Mouse (Mus musculus) stomach, postnatal 0 days (tissue): Measurements from ENCODE around the gene Skida1. TPM values are rescaled to one million over a fixed set of nuclear protein-coding genes. Genes with fewer than 3 reads are reported as not detected.
A peak's percentile ranks its signal among the peaks of the same experiment; 100 is the strongest.

ENCODE experiments used
- ATAC-seq: fragments of 200-750 bp; cut with Nextera tagmentation; 2 replicates; pipeline ENCODE4 v1.8.0; 2017; ENCODE audit not compliant: low FRiP score, low TSS enrichment
- DNase-seq: peaks from one replicate; pipeline ENCODE4 v3.0.0-alpha.2; 2016; ENCODE audit warnings: low spot score
- H3K27ac ChIP-seq: fragments of 300-500 bp; sonication (generic); replicated peaks from 2 replicates; pipeline ENCODE4 v1.5.1; 2014; ENCODE audit warnings: mild to moderate bottlenecking, control low read depth
- H3K27me3 ChIP-seq: fragments of 300-500 bp; sonication (generic); 2 replicates; pipeline ENCODE4 v1.6.1; 2014; ENCODE audit warnings: low read length; ENCODE audit not compliant: control insufficient read depth, insufficient read depth
- H3K36me3 ChIP-seq: fragments of 300-500 bp; sonication (generic); 2 replicates; pipeline ENCODE4 v1.6.1; 2014; ENCODE audit warnings: low read length, mixed read lengths; ENCODE audit not compliant: control insufficient read depth, insufficient read depth
- H3K4me1 ChIP-seq: fragments of 300-500 bp; sonication (generic); replicated peaks from 2 replicates; pipeline ENCODE4 v1.6.1; 2014; ENCODE audit warnings: antibody characterized with exemption; ENCODE audit not compliant: control insufficient read depth, insufficient read depth
- H3K4me2 ChIP-seq: fragments of 300-500 bp; sonication (generic); replicated peaks from 2 replicates; pipeline ENCODE4 v1.6.1; 2014; ENCODE audit warnings: low read depth, mild to moderate bottlenecking, control low read depth, moderate library complexity
- H3K4me3 ChIP-seq: fragments of 300-500 bp; sonication (generic); 2 replicates; pipeline ENCODE4 v1.5.1; 2014; ENCODE audit warnings: low read depth, low read length, control low read depth
- H3K9ac ChIP-seq: fragments of 300-500 bp; sonication (generic); 2 replicates; pipeline ENCODE4 v1.6.1; 2014; ENCODE audit warnings: mild to moderate bottlenecking, low read length, control low read depth, mixed read lengths
- H3K9me3 ChIP-seq: fragments of 300-500 bp; sonication (generic); 2 replicates; pipeline ENCODE4 v1.6.1; 2016; ENCODE audit warnings: low read length; ENCODE audit not compliant: control insufficient read depth
- CTCF ChIP-seq: IDR thresholded peaks from 2 replicates; pipeline ENCODE4 v1.5.1; 2016; ENCODE audit warnings: antibody characterized with exemption, low read depth, mild to moderate bottlenecking, moderate library complexity
- EP300 ChIP-seq: optimal IDR thresholded peaks from 2 replicates; pipeline ENCODE3; 2016; ENCODE audit warnings: antibody characterized with exemption
- WGBS: fragments of 180-500 bp; shearing (Covaris S2); extraction: QIAGEN DNeasy Blood & Tissue Kit; methylation state at CpG from one replicate; pipeline ENCODE4 v1.1.7; 2014; 5-methylcytosine and 5-hydroxymethylcytosine counted together
- polyA plus RNA-seq: library from polyadenylated mRNA; unstranded; fragments of >200 nt; fragmentation: Nextera tagmentation; extraction: Ambion mirVana; gene quantifications from 2 replicates; pipeline ENCODE4 v1.2.1, GENCODE M21; 2015

The Skida1 gene
- polyA plus RNA-seq, 1 experiment from 2014 or later, result 1.9 TPM

DNA sequence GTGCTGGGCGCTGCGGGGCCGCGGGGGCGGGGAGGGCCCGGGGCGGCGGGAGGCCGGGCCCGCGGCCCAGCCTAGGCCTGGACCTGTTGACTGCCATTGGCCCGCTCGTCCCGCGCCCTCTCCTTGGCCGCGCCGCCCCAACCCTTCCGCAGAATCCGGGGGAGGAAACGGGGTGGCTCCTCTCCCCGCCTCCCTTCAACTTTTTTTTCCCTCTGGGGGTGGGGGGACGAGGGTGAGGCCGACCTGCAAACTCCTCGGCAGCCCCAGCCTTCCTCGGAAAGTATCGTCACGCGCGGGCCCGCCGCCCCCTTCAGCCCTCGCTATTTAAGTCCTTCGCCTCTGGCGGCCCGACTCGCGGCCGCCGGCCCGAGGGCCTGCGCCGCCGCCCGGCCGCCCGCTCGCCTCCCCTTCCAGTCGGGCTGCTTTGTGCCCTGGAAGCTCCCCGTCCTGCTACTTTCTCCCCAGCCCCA is 8.0 kb upstream of the Skida1 start:
- Histone ChIP-seq H3K27me3 (no peaks in the 10 kb centered on the region), H3K9me3 (no peaks in the 10 kb centered on the region), H3K4me2 (peak overlapping the region; percentile 86), H3K36me3 (no peaks in the 10 kb centered on the region), H3K4me1 (no peaks in the 10 kb centered on the region), H3K4me3 (peak overlapping the region; percentile 59), H3K9ac (peak overlapping the region; percentile 84), H3K27ac (peak overlapping the region; percentile 100)
- TF ChIP-seq EP300 (no peak), CTCF (peak; percentile 17; the same call in 1 of the 2 replicates)
- 2% methylated on average over 37 of the region's 50 CpGs for WGBS
- ATAC-seq, result peak; percentile 98
- peak; percentile 98 for DNase-seq

DNA sequence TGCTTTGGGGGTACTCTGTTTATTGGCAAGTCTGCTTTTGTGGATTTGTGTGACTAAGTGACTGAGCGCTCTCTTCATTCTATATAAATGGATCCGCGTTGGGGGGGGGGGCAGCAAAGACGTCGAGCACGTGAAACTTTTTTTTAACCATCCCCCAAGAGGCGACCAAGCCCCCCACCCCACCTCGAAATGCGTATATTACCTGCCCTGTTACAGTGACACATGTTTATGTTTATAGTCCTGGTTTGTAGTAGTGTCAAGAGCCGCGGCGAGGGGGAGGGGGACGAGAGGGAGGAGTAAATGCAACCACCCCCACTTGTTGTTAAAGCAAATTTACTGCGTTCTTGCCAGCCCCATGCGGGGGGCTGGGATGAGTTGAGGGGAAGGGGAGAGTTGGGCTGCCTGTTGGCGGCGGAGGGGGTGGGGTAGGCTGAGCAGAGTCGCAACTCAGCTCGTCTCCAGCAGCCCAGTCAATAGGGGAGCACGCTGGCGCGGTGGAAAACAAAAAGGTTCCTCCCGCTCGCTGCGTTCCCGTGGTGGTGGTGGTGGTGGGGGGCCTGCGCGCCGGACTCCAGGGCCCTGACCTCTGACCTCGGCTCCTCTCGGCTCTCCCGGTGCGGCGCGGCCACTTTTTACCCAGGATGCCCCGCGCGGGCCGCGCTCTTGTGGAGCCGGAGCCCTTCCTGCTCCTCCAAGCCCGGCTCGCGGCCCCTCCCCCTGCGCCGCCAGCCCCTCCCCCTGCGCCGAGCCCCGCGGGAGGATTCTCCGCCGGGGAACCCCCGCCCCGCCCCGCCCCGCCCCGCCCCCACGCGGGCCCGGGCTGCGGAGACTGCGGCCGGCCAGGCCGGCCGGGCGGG is 7.3 kb upstream of the Skida1 start:
- WGBS, result under 1% methylated on average over 41 of the region's 66 CpGs
- H3K4me3 ChIP-seq, result peak overlapping the region; percentile 59

DNA sequence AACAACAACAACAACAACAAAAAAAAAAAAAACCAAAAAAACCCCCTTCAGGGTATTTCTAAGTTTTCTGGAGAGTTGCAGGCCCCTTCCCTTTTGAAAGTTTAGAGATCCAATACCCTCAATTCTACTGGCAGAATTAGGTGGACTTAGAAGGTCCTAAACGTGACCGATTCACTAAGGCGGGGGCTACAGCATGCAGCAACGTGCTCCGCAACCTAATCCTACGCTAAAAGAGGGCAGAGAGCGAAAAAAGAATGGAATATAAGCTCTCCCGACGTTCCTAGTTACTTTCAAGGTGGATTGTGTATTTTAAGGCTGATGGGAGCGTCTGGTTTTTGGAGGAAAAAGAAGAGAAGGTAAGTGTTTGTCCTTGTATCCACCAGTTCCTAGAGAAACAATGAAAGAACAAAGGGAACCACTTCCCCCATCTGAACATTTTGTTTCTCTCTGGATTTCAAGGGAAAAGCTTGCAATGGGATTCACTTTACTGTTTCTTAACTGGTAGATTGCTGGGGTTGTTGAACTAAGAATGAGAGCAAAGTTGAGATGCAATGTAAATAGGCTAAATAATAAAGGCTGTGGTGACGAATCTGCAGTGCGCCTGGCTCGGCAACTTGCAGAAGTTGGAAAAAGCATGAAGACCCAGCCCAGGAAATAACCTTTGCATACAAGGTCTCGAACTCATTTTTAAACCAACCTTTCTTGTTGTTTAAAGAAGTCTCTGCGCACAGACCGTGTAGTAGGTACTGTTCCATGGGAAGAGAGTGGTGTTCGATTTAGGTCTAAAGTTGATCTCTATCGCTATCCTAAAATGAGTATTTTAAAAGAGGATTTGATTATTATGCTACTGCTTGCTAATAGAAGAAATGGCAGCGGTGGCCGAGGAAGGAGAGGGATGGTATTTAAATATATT is 6.4 kb upstream of the Skida1 start, which contains the start of gene Mllt10:
Mllt10 (plus strand) TSS at position 222 of the 913 bp plus-strand sequence.
- no peaks in the 10 kb centered on the region for H3K27me3 ChIP-seq
- peak within 1 kb of the TSS; percentile 100 for H3K27ac ChIP-seq
- no peak for TF ChIP-seq CTCF
- TF ChIP-seq EP300, result no peak
- peak within 1 kb of the TSS; percentile 86 for H3K4me2 ChIP-seq
- H3K9me3 ChIP-seq, result no peaks in the 10 kb centered on the region
- no peaks in the 10 kb centered on the region for H3K36me3 ChIP-seq
- H3K4me1 ChIP-seq, result no peaks in the 10 kb centered on the region
- peak; percentile 50 for DNase-seq
- ATAC-seq, result no peak
- WGBS, result 13% methylated on average over 20 of the region's 20 CpGs
- H3K4me3 ChIP-seq, result peak within 1 kb of the TSS; percentile 59
- H3K9ac ChIP-seq, result peak within 1 kb of the TSS; percentile 84

More for the DNA sequence above, 7.3 kb upstream of the Skida1 start:
- no peaks in the 10 kb centered on the region for H3K27me3 ChIP-seq
- H3K4me2 ChIP-seq, result peak overlapping the region; percentile 86
- no peaks in the 10 kb centered on the region for H3K9me3 ChIP-seq
- peak overlapping the region; percentile 84 for H3K9ac ChIP-seq
- no peaks in the 10 kb centered on the region for H3K4me1 ChIP-seq
- peak; percentile 98 for DNase-seq
- H3K27ac ChIP-seq, result peak overlapping the region; percentile 100
- TF ChIP-seq CTCF, result no peak
- TF ChIP-seq EP300, result no peak
- peak; percentile 58 for ATAC-seq
- no peaks in the 10 kb centered on the region for H3K36me3 ChIP-seq

DNA sequence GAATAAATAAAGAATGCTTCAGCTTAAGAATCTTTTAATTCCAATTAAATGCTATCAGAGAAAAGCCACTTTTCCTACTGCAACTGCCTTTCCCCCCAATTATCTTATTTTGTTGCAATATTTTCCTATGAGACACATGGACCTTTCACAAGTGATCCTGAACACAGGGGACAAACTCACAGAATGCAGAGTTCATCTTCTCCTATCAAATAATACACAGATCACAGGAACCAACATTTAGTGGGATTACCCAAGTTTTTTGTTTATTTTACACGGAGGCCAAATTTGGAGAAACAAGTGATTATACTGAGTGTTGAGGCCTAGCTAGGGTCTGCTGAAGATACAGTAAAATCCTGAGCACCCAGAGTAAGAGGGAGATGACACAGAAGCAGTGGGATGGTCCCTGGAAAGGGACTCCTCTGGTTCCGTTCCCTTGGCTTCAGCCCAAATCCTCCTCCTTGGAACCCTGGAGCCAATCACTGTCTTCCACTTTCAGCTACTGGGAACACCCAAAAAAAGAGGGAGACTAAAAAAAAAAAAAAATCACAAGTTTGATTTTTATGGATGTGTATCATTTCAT is 5.2 kb upstream of the Skida1 start:
- H3K27ac ChIP-seq, result no peak overlapping the region
- no peaks in the 10 kb centered on the region for H3K9me3 ChIP-seq
- H3K27me3 ChIP-seq, result no peaks in the 10 kb centered on the region
- 0 out of 2 replicates have a peak, but pooled peaks cover 3% of the 10 kb centered on the region for H3K4me1 ChIP-seq
- 42% methylated on average over 2 of the region's 2 CpGs for WGBS
- TF ChIP-seq CTCF (no peak), EP300 (no peak)
- no peak overlapping the region for H3K4me3 ChIP-seq
- no peaks in the 10 kb centered on the region for H3K36me3 ChIP-seq
- no peak overlapping the region for H3K4me2 ChIP-seq
- ATAC-seq (no peak), DNase-seq (no peak)
- H3K9ac ChIP-seq, result no peak overlapping the region

DNA sequence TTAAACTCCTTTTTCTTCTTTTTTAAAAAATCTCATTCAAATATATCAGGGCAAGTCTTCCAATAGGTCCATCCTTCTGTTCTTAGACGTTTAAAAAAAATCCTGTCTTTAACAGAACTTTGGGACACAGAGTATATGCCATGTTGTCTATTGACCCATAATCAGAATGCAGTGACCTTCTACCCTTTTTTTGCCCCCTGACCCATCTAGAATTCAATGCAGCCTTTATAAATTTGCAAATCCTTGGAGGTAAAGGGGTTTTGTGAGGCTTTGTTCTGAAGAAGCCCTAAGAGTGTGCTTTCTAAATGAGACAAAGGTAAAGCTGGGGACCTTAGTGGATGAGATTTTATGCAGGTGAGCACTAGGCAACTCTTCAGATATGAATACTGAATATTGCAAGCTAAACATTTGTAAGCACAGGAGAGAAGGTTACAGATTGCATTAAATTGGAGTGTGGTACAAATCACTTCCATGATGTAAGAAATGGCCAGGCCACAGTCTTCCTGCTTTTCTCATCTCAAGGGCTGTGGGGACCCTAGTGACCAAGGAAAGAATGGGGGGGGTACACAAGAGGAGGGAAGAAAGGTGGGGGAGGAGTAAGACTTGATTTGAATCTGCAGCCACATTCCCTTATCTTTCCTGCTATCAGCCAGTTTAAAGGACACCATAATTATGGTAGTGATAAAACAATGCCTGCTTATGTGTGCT is 4.5 kb upstream of the Skida1 start:
- no peak overlapping the region for H3K4me3 ChIP-seq
- no peak overlapping the region for H3K4me2 ChIP-seq
- DNase-seq, result no peak
- no peaks in the 10 kb centered on the region for H3K27me3 ChIP-seq
- no peak for ATAC-seq
- H3K4me1 ChIP-seq, result 0 out of 2 replicates have a peak, but pooled peaks cover 3% of the 10 kb centered on the region
- no peak overlapping the region for H3K9ac ChIP-seq
- 78% methylated on average over 1 of the region's 1 CpGs for WGBS
- H3K9me3 ChIP-seq, result no peaks in the 10 kb centered on the region
- H3K27ac ChIP-seq, result no peak overlapping the region
- H3K36me3 ChIP-seq, result no peaks in the 10 kb centered on the region
- TF ChIP-seq CTCF (no peak), EP300 (no peak)
